Mouse (Mus musculus): Measurements from ENCODE around the gene Irgc1.

GRCm38 (mm10) chr7:24398364-24398913, 53.7 kb downstream of the Irgc1 start:
- TF ChIP-seq CTCF (IDR thresholded peaks at IDR 0.05 in 2 of 3, conservative IDR thresholded peaks at IDR 0.05 in 1 of 3; ENCODE audit: control insufficient read depth in 1 of 3, insufficient read depth in 1 of 3, low read depth in 2 of 3, low read length in 3 of 3, poor library complexity in 1 of 3, severe bottlenecking in 1 of 3) = no peak
- TF ChIP-seq ELF1 (IDR thresholded peaks at IDR 0.05; ENCODE audit: low read depth, low read length) = no peak

Measured in MEL (cell line).